Mouse (Mus musculus): ENCODE results near the gene Dagla. TPM values are rescaled to one million over a fixed set of nuclear protein-coding genes. Genes with fewer than 3 reads are reported as not detected.

Gene Dagla
- polyA plus RNA-seq, 1 experiment: 9.6 TPM

DNA sequence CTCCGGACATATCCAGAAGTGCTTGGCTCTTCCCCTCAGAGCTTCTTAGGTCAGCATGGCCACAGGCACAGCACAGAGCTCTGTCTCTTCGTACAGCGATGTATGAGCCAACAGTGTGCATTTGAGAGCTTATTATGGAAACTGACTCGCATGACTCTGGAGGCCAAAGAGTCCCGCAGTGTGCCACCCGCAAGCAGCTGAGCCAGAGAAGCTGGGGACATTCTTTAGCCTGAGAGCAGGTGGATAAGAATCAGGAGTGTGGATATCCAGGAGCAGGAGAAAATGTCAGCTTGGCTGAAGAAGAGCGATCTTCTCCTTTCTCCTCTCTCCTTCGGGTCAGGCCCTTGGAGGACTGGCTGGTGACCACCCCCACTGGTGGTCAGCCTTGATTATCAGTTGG, 24.4 kb upstream of the Dagla start:
- Histone ChIP-seq H3K36me3 (ENCODE audit: control insufficient read depth, insufficient read depth) (no peaks in the 10 kb centered on the region), H3K27me3 (ENCODE audit: control insufficient read depth, insufficient read depth, insufficient read length) (no peaks in the 10 kb centered on the region), H3K79me2 (ENCODE audit: control insufficient read depth, insufficient read depth) (no peaks in the 10 kb centered on the region)

DNA sequence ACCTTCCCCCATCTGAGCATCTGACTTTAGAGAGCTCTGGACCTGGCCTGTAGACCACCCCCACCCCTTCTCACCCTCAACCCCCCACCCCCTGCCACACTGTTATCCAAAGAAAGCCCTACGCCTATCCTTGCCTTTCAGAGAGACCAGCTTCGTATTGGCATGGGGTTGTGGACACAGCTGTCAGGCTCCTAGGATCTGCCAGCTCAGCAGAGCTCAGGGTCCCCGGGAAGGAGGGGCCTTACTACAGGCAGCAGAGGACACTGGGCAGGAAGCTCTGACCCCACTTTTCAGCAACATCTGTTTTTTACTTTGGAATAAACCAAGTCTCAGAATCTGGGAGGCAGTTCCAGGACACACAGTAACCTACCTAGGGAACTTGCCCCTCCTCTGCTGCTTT, 21.9 kb upstream of the Dagla start:
- no peaks in the 10 kb centered on the region for H3K36me3 ChIP-seq (ENCODE audit: control insufficient read depth, insufficient read depth)
- H3K4me3 ChIP-seq: no peak overlapping the region
- no peak overlapping the region for H3K4me2 ChIP-seq (ENCODE audit: low read depth)
- H3K79me2 ChIP-seq (ENCODE audit: control insufficient read depth, insufficient read depth): no peaks in the 10 kb centered on the region
- no peaks in the 10 kb centered on the region for H3K27me3 ChIP-seq (ENCODE audit: control insufficient read depth, insufficient read depth, insufficient read length)
- H3ac ChIP-seq (ENCODE audit: control insufficient read depth, insufficient read length): no peak overlapping the region
- TF ChIP-seq MYOG (IDR thresholded peaks at IDR 0.05; ENCODE audit: control insufficient read depth in 1 of 3, insufficient read depth in 1 of 3, insufficient read length in 2 of 3, low read depth in 2 of 3) (peak in 2 of 3 experiments; percentile 27 to 52), TCF12 (IDR thresholded peaks at IDR 0.05; ENCODE audit: insufficient read depth, poor library complexity, severe bottlenecking) (no peak), SRF (IDR thresholded peaks at IDR 0.05; ENCODE audit: control insufficient read depth, insufficient read length, low read depth) (no peak), USF1 (IDR thresholded peaks at IDR 0.05; ENCODE audit: low read depth) (no peak), TCF3 (IDR thresholded peaks at IDR 0.05; ENCODE audit: insufficient read length, low read depth) (no peak), CEBPB (IDR thresholded peaks at IDR 0.05; ENCODE audit: insufficient read depth, poor library complexity, severe bottlenecking) (no peak), E2F4 (IDR thresholded peaks at IDR 0.05; ENCODE audit: insufficient read depth) (no peak), POLR2AphosphoS2 (IDR thresholded peaks at IDR 0.05; ENCODE audit: insufficient read length, low read depth) (no peak), MAX (IDR thresholded peaks at IDR 0.05; ENCODE audit: low read depth) (no peak), MYOD1 (IDR thresholded peaks at IDR 0.05; ENCODE audit: control insufficient read depth in 1 of 3, insufficient read length in 2 of 3, low read depth in 2 of 3) (peak in 2 of 3 experiments; percentile 15 to 49)

More for the DNA sequence above, 24.4 kb upstream of the Dagla start:
- Histone ChIP-seq H3K4me3 (no peak overlapping the region), H3ac (ENCODE audit: control insufficient read depth, insufficient read length) (no peak overlapping the region), H3K4me2 (ENCODE audit: low read depth) (no peak overlapping the region)
- TF ChIP-seq MAX (IDR thresholded peaks at IDR 0.05; ENCODE audit: low read depth) (no peak), REST (IDR thresholded peaks at IDR 0.05; ENCODE audit: insufficient read depth, insufficient read length) (no peak), POLR2AphosphoS2 (IDR thresholded peaks at IDR 0.05; ENCODE audit: insufficient read length, low read depth) (no peak), TCF12 (IDR thresholded peaks at IDR 0.05; ENCODE audit: insufficient read depth, poor library complexity, severe bottlenecking) (peak; percentile 17), CEBPB (IDR thresholded peaks at IDR 0.05; ENCODE audit: insufficient read depth, poor library complexity, severe bottlenecking) (no peak), MYOD1 (IDR thresholded peaks at IDR 0.05; ENCODE audit: control insufficient read depth in 1 of 3, insufficient read length in 2 of 3, low read depth in 2 of 3) (peak in 1 of 3 experiments; percentile 49), MYOG (IDR thresholded peaks at IDR 0.05; ENCODE audit: control insufficient read depth in 1 of 3, insufficient read depth in 1 of 3, insufficient read length in 2 of 3, low read depth in 2 of 3) (peak in 2 of 3 experiments; percentile 84 to 85), SRF (IDR thresholded peaks at IDR 0.05; ENCODE audit: control insufficient read depth, insufficient read length, low read depth) (no peak)

DNA sequence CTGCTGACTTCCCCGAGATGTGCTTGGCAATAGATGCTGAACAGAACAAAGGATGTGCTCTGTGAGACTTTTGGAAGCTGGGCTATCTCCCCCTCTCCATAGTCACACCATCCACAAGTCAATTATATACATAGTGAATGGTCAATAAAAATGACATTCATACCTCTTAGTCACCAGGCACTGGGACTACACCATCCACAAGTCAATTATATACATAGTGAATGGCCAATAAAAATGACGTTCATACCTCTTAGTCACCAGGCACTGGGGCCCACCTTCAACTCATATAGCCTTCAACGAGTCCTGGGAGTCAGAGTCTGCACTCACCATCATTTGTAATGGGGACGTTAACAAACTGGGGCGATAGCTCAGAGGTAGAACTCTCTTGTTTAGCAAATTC, 19.2 kb upstream of the Dagla start:
- H3K4me2 ChIP-seq (ENCODE audit: low read depth): no peak overlapping the region
- no peak for TF ChIP-seq USF1 (IDR thresholded peaks at IDR 0.05; ENCODE audit: low read depth)
- no peak for TF ChIP-seq E2F4 (IDR thresholded peaks at IDR 0.05; ENCODE audit: insufficient read depth)
- TF ChIP-seq MAX (IDR thresholded peaks at IDR 0.05; ENCODE audit: low read depth): no peak
- TF ChIP-seq TCF12 (IDR thresholded peaks at IDR 0.05; ENCODE audit: insufficient read depth, poor library complexity, severe bottlenecking): no peak
- TF ChIP-seq MYOD1 (IDR thresholded peaks at IDR 0.05; ENCODE audit: control insufficient read depth in 1 of 3, insufficient read length in 2 of 3, low read depth in 2 of 3): no peak
- no peak for TF ChIP-seq POLR2A (IDR thresholded peaks at IDR 0.05; ENCODE audit: insufficient read length, low read depth)
- TF ChIP-seq TCF3 (IDR thresholded peaks at IDR 0.05; ENCODE audit: insufficient read length, low read depth): no peak
- H3K27me3 ChIP-seq (ENCODE audit: control insufficient read depth, insufficient read depth, insufficient read length): no peaks in the 10 kb centered on the region
- H3K79me2 ChIP-seq (ENCODE audit: control insufficient read depth, insufficient read depth): no peaks in the 10 kb centered on the region
- no peaks in the 10 kb centered on the region for H3K36me3 ChIP-seq (ENCODE audit: control insufficient read depth, insufficient read depth)
- H3K4me3 ChIP-seq: no peak overlapping the region
- H3ac ChIP-seq (ENCODE audit: control insufficient read depth, insufficient read length): no peak overlapping the region

DNA sequence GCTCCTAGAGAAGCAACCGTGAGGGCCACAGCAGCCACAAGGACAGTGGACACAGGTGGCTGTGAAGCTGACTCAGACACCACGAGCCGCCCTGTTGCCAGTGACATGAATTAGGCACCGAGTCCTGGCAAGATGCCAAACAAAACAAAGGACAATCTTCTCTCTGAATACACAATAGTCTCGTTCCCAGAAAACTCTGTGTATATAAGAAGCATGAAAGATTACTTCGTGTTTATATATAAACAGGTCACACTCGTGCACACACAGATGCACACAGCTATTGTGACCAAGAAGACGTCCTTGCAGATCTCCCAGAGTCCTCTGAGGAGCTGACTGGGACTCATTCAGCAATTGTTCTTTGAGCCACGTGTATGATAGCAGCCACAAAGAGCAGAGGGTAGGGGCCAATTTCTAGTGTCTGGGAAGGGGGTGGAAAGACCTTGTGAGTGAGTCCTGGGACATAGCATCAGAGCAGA, 18.7 kb upstream of the Dagla start:
- Histone ChIP-seq H3K36me3 (ENCODE audit: control insufficient read depth, insufficient read depth) (no peaks in the 10 kb centered on the region), H3K4me3 (no peak overlapping the region), H3ac (ENCODE audit: control insufficient read depth, insufficient read length) (no peak overlapping the region), H3K4me2 (ENCODE audit: low read depth) (peak overlapping the region; percentile 56), H3K27me3 (ENCODE audit: control insufficient read depth, insufficient read depth, insufficient read length) (no peaks in the 10 kb centered on the region), H3K79me2 (ENCODE audit: control insufficient read depth, insufficient read depth) (no peaks in the 10 kb centered on the region)
- TF ChIP-seq MYOG (IDR thresholded peaks at IDR 0.05; ENCODE audit: control insufficient read depth in 1 of 3, insufficient read depth in 1 of 3, insufficient read length in 2 of 3, low read depth in 2 of 3) (peak; percentile 50 to 94 (median 72)), MAX (IDR thresholded peaks at IDR 0.05; ENCODE audit: low read depth) (no peak), POLR2A (IDR thresholded peaks at IDR 0.05; ENCODE audit: insufficient read length, low read depth) (no peak), MYOD1 (IDR thresholded peaks at IDR 0.05; ENCODE audit: control insufficient read depth in 1 of 3, insufficient read length in 2 of 3, low read depth in 2 of 3) (peak in 2 of 3 experiments; percentile 63 to 90), TCF12 (IDR thresholded peaks at IDR 0.05; ENCODE audit: insufficient read depth, poor library complexity, severe bottlenecking) (no peak), SRF (IDR thresholded peaks at IDR 0.05; ENCODE audit: control insufficient read depth, insufficient read length, low read depth) (no peak), REST (IDR thresholded peaks at IDR 0.05; ENCODE audit: insufficient read depth, insufficient read length) (no peak), CEBPB (IDR thresholded peaks at IDR 0.05; ENCODE audit: insufficient read depth, poor library complexity, severe bottlenecking) (no peak), TCF3 (IDR thresholded peaks at IDR 0.05; ENCODE audit: insufficient read length, low read depth) (peak; percentile 62), E2F4 (IDR thresholded peaks at IDR 0.05; ENCODE audit: insufficient read depth) (no peak), USF1 (IDR thresholded peaks at IDR 0.05; ENCODE audit: low read depth) (no peak), POLR2AphosphoS2 (IDR thresholded peaks at IDR 0.05; ENCODE audit: insufficient read length, low read depth) (no peak)

DNA sequence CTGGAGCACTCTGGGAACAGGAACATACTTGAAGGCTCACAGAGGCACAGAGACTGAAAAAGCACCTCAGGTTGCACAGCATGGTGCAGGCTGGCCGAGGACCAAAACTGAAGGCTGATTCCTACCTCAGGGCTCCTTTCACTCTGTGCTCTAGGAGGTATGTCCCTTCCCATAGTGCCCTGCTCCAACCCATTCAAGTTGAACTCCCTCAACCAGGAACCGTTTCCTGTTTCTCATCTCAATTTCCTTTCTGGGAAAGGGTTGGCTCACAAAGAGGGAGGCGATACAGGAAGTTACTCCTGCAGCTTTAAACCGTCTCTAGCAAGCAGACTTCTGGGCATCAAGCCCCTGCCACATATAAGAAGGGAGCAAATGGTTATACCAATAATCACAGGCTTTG, 13.1 kb upstream of the Dagla start:
- no peaks in the 10 kb centered on the region for H3K79me2 ChIP-seq (ENCODE audit: control insufficient read depth, insufficient read depth)
- TF ChIP-seq MAX (IDR thresholded peaks at IDR 0.05; ENCODE audit: low read depth) (no peak), E2F4 (IDR thresholded peaks at IDR 0.05; ENCODE audit: insufficient read depth) (no peak), SRF (IDR thresholded peaks at IDR 0.05; ENCODE audit: control insufficient read depth, insufficient read length, low read depth) (no peak), MYOD1 (IDR thresholded peaks at IDR 0.05; ENCODE audit: control insufficient read depth in 1 of 3, insufficient read length in 2 of 3, low read depth in 2 of 3) (no peak), MYOG (IDR thresholded peaks at IDR 0.05; ENCODE audit: control insufficient read depth in 1 of 3, insufficient read depth in 1 of 3, insufficient read length in 2 of 3, low read depth in 2 of 3) (no peak)
- H3K4me2 ChIP-seq (ENCODE audit: low read depth): no peak overlapping the region
- no peaks in the 10 kb centered on the region for H3K36me3 ChIP-seq (ENCODE audit: control insufficient read depth, insufficient read depth)
- H3K4me3 ChIP-seq: no peak overlapping the region
- H3K27me3 ChIP-seq (ENCODE audit: control insufficient read depth, insufficient read depth, insufficient read length): no peaks in the 10 kb centered on the region
- H3ac ChIP-seq (ENCODE audit: control insufficient read depth, insufficient read length): no peak overlapping the region
